Mouse (Mus musculus) heart, embryonic 14.5 days (tissue): ENCODE data around the gene E2f6. TPM values are rescaled to one million over a fixed set of nuclear protein-coding genes. Genes with fewer than 3 reads are reported as not detected.
A peak's percentile ranks its signal among the peaks of the same experiment; 100 is the strongest.

Experiments
- ATAC-seq: fragments of 200-750 bp; cut with Nextera tagmentation; 2 replicates; pipeline ENCODE4 v1.8.0; 2017; ENCODE audit warnings: low read depth, moderate TSS enrichment; ENCODE audit not compliant: insufficient number of reproducible peaks, insufficient read depth, low FRiP score
- H3K27ac ChIP-seq, 2 experiments: fragments of 200-500 bp in 1 of 2; fragments of 300-500 bp in 1 of 2; sonication (generic) in 1 of 2; replicated peaks in 1 of 2; 2 replicates each; pipeline ENCODE4 v1.5.1; 2012 to 2014; ENCODE audit warnings: low read depth in 2 of 2, low read length in 2 of 2, control low read depth in 1 of 2, mild to moderate bottlenecking in 1 of 2, mixed read lengths in 1 of 2; ENCODE audit not compliant: control insufficient read depth in 1 of 2, insufficient read depth in 1 of 2
- H3K27me3 ChIP-seq: fragments of 300-500 bp; sonication (generic); 2 replicates; pipeline ENCODE4 v1.6.1; 2014; ENCODE audit warnings: mild to moderate bottlenecking, low read length, control low read depth; ENCODE audit not compliant: control insufficient read depth, insufficient read depth
- H3K36me3 ChIP-seq: fragments of 300-500 bp; sonication (generic); 2 replicates; pipeline ENCODE4 v1.6.1; 2014; ENCODE audit warnings: mild to moderate bottlenecking, control low read depth, low read length, mixed read lengths; ENCODE audit not compliant: control insufficient read depth, insufficient read depth
- H3K4me1 ChIP-seq, 2 experiments: fragments of 200-500 bp in 1 of 2; fragments of 300-500 bp in 1 of 2; sonication (generic) in 1 of 2; 2 replicates each; pipeline ENCODE4 v1.6.1; 2012 to 2014; ENCODE audit warnings: low read length in 2 of 2, control low read depth in 1 of 2, mixed read lengths in 1 of 2; ENCODE audit not compliant: control insufficient read depth in 2 of 2, insufficient read depth in 2 of 2
- H3K4me2 ChIP-seq: fragments of 300-500 bp; sonication (generic); 2 replicates; pipeline ENCODE4 v1.6.1; 2014; ENCODE audit warnings: mild to moderate bottlenecking, low read length
- H3K4me3 ChIP-seq, 2 experiments: fragments of 200-500 bp in 1 of 2; fragments of 300-500 bp in 1 of 2; sonication (generic) in 1 of 2; 2 replicates each; pipeline ENCODE4 v1.5.1; 2012 to 2014; ENCODE audit warnings: low read length in 2 of 2, mild to moderate bottlenecking in 2 of 2, control low read depth in 1 of 2, low read depth in 1 of 2, moderate library complexity in 1 of 2; ENCODE audit not compliant: control insufficient read depth in 1 of 2, insufficient read depth in 1 of 2
- H3K9ac ChIP-seq: fragments of 300-500 bp; sonication (generic); 2 replicates; pipeline ENCODE4 v1.6.1; 2014; ENCODE audit warnings: mild to moderate bottlenecking, low read length
- H3K9me3 ChIP-seq: fragments of 300-500 bp; sonication (generic); 2 replicates; pipeline ENCODE4 v1.6.1; 2016; ENCODE audit warnings: low read length, control low read depth; ENCODE audit not compliant: control insufficient read depth
- WGBS: fragments of 180-500 bp; shearing (Covaris S2); extraction: QIAGEN DNeasy Blood & Tissue Kit; methylation state at CpG from one replicate; pipeline ENCODE4 v1.1.7; 2014; 5-methylcytosine and 5-hydroxymethylcytosine counted together
- polyA plus RNA-seq: library from polyadenylated mRNA; unstranded; fragments of >200 nt; fragmentation: Nextera tagmentation; extraction: Ambion mirVana; gene quantifications from 2 replicates; pipeline ENCODE4 v1.2.1, GENCODE M21; 2014

The E2f6 gene
- polyA plus RNA-seq, 1 experiment from 2014 or later, result 57.3 TPM

GRCm38 (mm10) chr12:16820761-16821160, 10.0 kb downstream of the E2f6 start:
- no peaks in the 10 kb centered on the region for H3K9me3 ChIP-seq
- H3K36me3 ChIP-seq, result peaks cover 100% of the 10 kb centered on the region
- H3K27me3 ChIP-seq, result no peaks in the 10 kb centered on the region
- 64% methylated on average over 7 of the region's 7 CpGs for WGBS
- H3K4me1 ChIP-seq, result no peaks in the 10 kb centered on the region
- no peak for ATAC-seq
- H3K27ac ChIP-seq, result peak overlapping the region; percentile 50 to 53; a peak in 3 of 4 replicates
- H3K4me2 ChIP-seq, result no peak overlapping the region
- no peak overlapping the region for H3K4me3 ChIP-seq
- H3K9ac ChIP-seq, result no peak overlapping the region

DNA sequence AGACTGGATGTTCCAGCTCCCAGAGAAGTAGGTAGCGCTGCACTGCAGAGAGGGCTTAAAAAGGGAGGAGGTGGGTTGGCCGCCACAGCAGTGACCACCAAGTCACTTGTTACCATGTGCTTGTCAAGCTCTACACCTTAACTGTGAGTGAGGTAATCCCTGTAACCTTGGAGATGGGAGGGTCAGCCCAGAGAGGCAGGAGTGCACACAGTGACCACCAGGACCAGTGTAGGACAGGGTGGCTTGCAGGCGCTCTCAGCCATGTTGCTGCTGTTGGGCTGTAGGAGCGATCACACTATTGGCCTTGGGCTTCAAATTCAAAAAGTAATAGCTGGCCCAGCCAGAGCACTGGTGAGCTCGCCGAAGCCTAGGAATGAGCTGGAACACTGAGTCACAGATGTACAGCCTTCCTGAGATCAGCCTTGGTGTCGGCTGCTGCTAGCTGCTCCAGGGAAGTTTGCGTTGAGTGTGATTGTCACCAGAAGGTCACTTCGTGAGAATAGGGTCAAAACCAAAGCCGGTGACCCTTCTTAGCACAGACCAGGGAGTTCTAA, 11.5 kb downstream of the E2f6 start:
- 95% methylated on average over 10 of the region's 10 CpGs for WGBS
- no peak overlapping the region for H3K9ac ChIP-seq
- no peaks in the 10 kb centered on the region for H3K27me3 ChIP-seq
- peaks cover 97% of the 10 kb centered on the region for H3K36me3 ChIP-seq
- no peak overlapping the region for H3K4me3 ChIP-seq
- no peak for ATAC-seq
- H3K4me2 ChIP-seq, result no peak overlapping the region
- no peak overlapping the region for H3K27ac ChIP-seq
- H3K4me1 ChIP-seq, result no peaks in the 10 kb centered on the region
- no peaks in the 10 kb centered on the region for H3K9me3 ChIP-seq

GRCm38 (mm10) chr12:16823701-16824100, 12.9 kb downstream of the E2f6 start:
- Histone ChIP-seq H3K4me3 (no peak overlapping the region), H3K27ac (no peak overlapping the region), H3K4me1 (no peaks in the 10 kb centered on the region), H3K9me3 (no peaks in the 10 kb centered on the region), H3K4me2 (no peak overlapping the region), H3K9ac (no peak overlapping the region), H3K27me3 (no peaks in the 10 kb centered on the region), H3K36me3 (peaks cover 91% of the 10 kb centered on the region)
- no peak for ATAC-seq
- WGBS, result 95% methylated on average over 1 of the region's 1 CpGs

- Histone ChIP-seq H3K9me3 (no peaks in the 10 kb centered on the region), H3K4me2 (no peak overlapping the region), H3K27me3 (no peaks in the 10 kb centered on the region), H3K36me3 (peaks cover 43% of the 10 kb centered on the region), H3K27ac (0 out of 4 replicates have a peak overlapping the region, but pooled peaks of 1 of the 2 experiments have one; percentile 19), H3K4me3 (no peak overlapping the region), H3K4me1 (no peaks in the 10 kb centered on the region), H3K9ac (no peak overlapping the region)
- WGBS, result 25% methylated on average over 6 of the region's 6 CpGs
- ATAC-seq, result no peak
Measured at GRCm38 (mm10) chr12:16828505-16828904, 17.7 kb downstream of the E2f6 start.

DNA sequence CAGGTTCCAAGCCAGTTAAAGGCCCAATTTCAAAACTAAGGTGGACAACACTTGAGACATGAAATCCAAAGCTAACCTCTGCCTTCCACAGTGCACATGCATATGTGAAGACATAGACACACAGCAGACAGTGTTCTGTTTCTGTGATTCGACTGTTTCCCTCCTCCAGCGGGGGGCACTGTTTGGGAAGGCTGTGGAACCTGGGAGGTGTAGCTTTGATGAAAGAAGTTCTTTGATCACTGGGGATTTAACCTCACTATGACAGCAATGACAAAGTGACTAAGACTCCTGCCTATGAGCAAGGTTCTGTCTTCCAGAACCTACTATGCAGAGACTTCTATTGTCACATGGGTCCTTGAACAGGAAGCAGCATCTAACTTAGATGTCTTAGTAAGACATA, 19.0 kb downstream of the E2f6 start:
- 84% methylated on average over 2 of the region's 2 CpGs for WGBS
- no peak overlapping the region for H3K27ac ChIP-seq
- no peak overlapping the region for H3K9ac ChIP-seq

GRCm38 (mm10) chr12:16831071-16831470, 20.3 kb downstream of the E2f6 start:
- no peak overlapping the region for H3K4me3 ChIP-seq
- WGBS, result 66% methylated on average over 4 of the region's 4 CpGs
- no peak overlapping the region for H3K9ac ChIP-seq
- no peak for ATAC-seq
- peaks cover 17% of the 10 kb centered on the region for H3K36me3 ChIP-seq
- no peaks in the 10 kb centered on the region for H3K27me3 ChIP-seq
- H3K4me1 ChIP-seq, result peaks cover 3 to 6% of the 10 kb centered on the region in 2 experiments; a peak in 3 of 4 replicates
- H3K4me2 ChIP-seq, result no peak overlapping the region
- no peaks in the 10 kb centered on the region for H3K9me3 ChIP-seq
- no peak overlapping the region for H3K27ac ChIP-seq

More for the DNA sequence above, 19.0 kb downstream of the E2f6 start:
- H3K27me3 ChIP-seq, result no peaks in the 10 kb centered on the region
- peaks cover 30% of the 10 kb centered on the region for H3K36me3 ChIP-seq
- no peak for ATAC-seq
- no peak overlapping the region for H3K4me3 ChIP-seq
- no peak overlapping the region for H3K4me2 ChIP-seq
- no peaks in the 10 kb centered on the region for H3K9me3 ChIP-seq
- H3K4me1 ChIP-seq, result peaks cover 0 to under 1% of the 10 kb centered on the region in 2 experiments; a peak in 1 of 4 replicates

- ATAC-seq, result no peak
- Histone ChIP-seq H3K4me3 (no peak overlapping the region), H3K27ac (no peak overlapping the region), H3K9me3 (0 out of 2 replicates have a peak, but pooled peaks cover 5% of the 10 kb centered on the region), H3K27me3 (no peaks in the 10 kb centered on the region), H3K4me1 (peaks cover 3 to 12% of the 10 kb centered on the region in 2 experiments), H3K36me3 (no peaks in the 10 kb centered on the region), H3K4me2 (no peak overlapping the region), H3K9ac (no peak overlapping the region)
- 62% methylated on average over 11 of the region's 11 CpGs for WGBS
Measured at GRCm38 (mm10) chr12:16834701-16835100, 23.9 kb downstream of the E2f6 start.

- Histone ChIP-seq H3K4me3 (no peak overlapping the region), H3K9ac (peak overlapping the region; percentile 35; the same call in 1 of the 2 replicates), H3K27me3 (no peaks in the 10 kb centered on the region), H3K36me3 (no peaks in the 10 kb centered on the region), H3K4me1 (peaks cover 8 to 20% of the 10 kb centered on the region in 2 experiments), H3K9me3 (0 out of 2 replicates have a peak, but pooled peaks cover 5% of the 10 kb centered on the region), H3K4me2 (peak overlapping the region; percentile 49), H3K27ac (peak overlapping the region; percentile 74 to 87)
- WGBS, result 7% methylated on average over 9 of the region's 9 CpGs
- peak; percentile 73 for ATAC-seq
Measured at GRCm38 (mm10) chr12:16836188-16836587, 25.4 kb downstream of the E2f6 start.
